Comparison of ENCODE assay signal across 8 mouse cellular contexts in the genomic region with DNA sequence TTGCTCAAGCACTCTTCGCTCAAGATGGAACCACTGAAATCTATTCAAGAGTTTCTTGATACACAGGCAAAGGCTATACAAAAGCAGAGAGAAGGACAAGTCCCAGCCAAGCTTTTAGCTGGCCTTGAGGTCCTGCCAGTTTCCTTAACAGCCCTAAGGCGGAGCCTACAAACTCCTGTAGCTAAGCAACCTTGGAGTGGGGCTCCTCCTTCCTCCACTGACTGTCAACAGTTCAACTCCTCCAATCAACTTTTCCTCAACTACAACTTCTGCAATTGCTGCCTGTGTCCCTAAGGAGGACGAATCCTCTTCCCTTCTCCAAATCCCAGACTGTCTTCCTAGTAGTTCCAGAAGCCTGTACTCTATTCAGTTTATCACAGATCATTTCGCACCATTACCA. TPM values are rescaled to one million over a fixed set of nuclear protein-coding genes. Genes with fewer than 3 reads are reported as not detected.
DNase-seq lines count a peak whose midpoint lies in the region; ATAC-seq and TF ChIP-seq lines count a peak whose summit lies in the region.

No protein-coding gene starts in this region.

- H3K4me1 ChIP-seq in forebrain, embryonic 11.5 days (replicated peaks; ENCODE audit: control insufficient read depth, insufficient read depth, low read length) = peaks cover 4% of the 10 kb centered on the region
- peaks cover 11% of the 10 kb centered on the region for H3K4me1 ChIP-seq in limb, embryonic 10.5 days
- peaks cover 8% of the 10 kb centered on the region for H3K4me1 ChIP-seq in testis, adult 2 months (ENCODE audit: control insufficient read depth, insufficient read depth, low read length)

- H3K36me3 ChIP-seq in forebrain, embryonic 11.5 days (ENCODE audit: control insufficient read depth, insufficient read depth, low read length) = no peaks in the 10 kb centered on the region
- H3K36me3 ChIP-seq in limb, embryonic 10.5 days = peaks cover 8% of the 10 kb centered on the region; the same call in 1 of the 2 replicates
- no peaks in the 10 kb centered on the region for H3K36me3 ChIP-seq in testis, adult 2 months (ENCODE audit: control insufficient read depth, insufficient read depth, low read length)

- no peaks in the 10 kb centered on the region for H3K9me3 ChIP-seq in forebrain, embryonic 11.5 days (ENCODE audit: control insufficient read depth, low read length)
- no peaks in the 10 kb centered on the region for H3K9me3 ChIP-seq in limb, embryonic 10.5 days (replicated peaks)

- WGBS in forebrain, embryonic 11.5 days = 60% methylated on average over 4 of the region's 4 CpGs
- WGBS in limb, embryonic 10.5 days = 50% methylated on average over 4 of the region's 4 CpGs

- DNase-seq in left cerebral cortex, adult 2 months (ENCODE audit: extremely low spot score in 1 of 2, low spot score in 2 of 2) = peak in 1 of 2 experiments; percentile 35
- DNase-seq in left cerebral cortex, adult 18-20 months (ENCODE audit: low spot score in 2 of 2) = no peak
- peak; percentile 80 to 91 for DNase-seq in adrenal gland, adult (ENCODE audit: inconsistent age in 2 of 2, low spot score in 1 of 2)
- DNase-seq in forebrain, embryonic 11.5 days (ENCODE audit: low spot score) = no peak
- peak; percentile 50 to 55 for DNase-seq in heart, postnatal 36 days
- DNase-seq in limb, embryonic 10.5 days (ENCODE audit: low spot score) = no peak

- no peak for ATAC-seq in forebrain, embryonic 11.5 days (replicated peaks; ENCODE audit: low FRiP score)
- ATAC-seq in megakaryocyte-erythroid progenitor cell, adult 5-6 weeks (replicated peaks; ENCODE audit: low FRiP score, low TSS enrichment, poor library complexity, severe bottlenecking) = peak; percentile 79

- H3K4me2 ChIP-seq in forebrain, embryonic 11.5 days (ENCODE audit: low read depth, low read length, severe bottlenecking) = peak overlapping the region; percentile 82

- H3K9ac ChIP-seq in forebrain, embryonic 11.5 days (ENCODE audit: low read length) = peak overlapping the region; percentile 85

- no peaks in the 10 kb centered on the region for H3K27me3 ChIP-seq in forebrain, embryonic 11.5 days (ENCODE audit: control insufficient read depth, insufficient read depth, low read length)
- H3K27me3 ChIP-seq in limb, embryonic 10.5 days (ENCODE audit: low read depth, poor library complexity, severe bottlenecking) = no peaks in the 10 kb centered on the region
- H3K27me3 ChIP-seq in testis, adult 2 months (ENCODE audit: control insufficient read depth, insufficient read depth, low read length) = no peaks in the 10 kb centered on the region

- peak overlapping the region; percentile 90; the same call in 1 of the 2 replicates for H3K27ac ChIP-seq in left cerebral cortex, adult 2 months
- H3K27ac ChIP-seq in forebrain, embryonic 11.5 days (ENCODE audit: low read depth, low read length) = no peak overlapping the region
- H3K27ac ChIP-seq in limb, embryonic 10.5 days = no peak overlapping the region
- peak overlapping the region; percentile 86 for H3K27ac ChIP-seq in testis, adult 2 months (ENCODE audit: control insufficient read depth, insufficient read depth, low read depth, low read length)

- peak overlapping the region; percentile 80 for H3K4me3 ChIP-seq in left cerebral cortex, adult 2 months
- peak overlapping the region; percentile 82 for H3K4me3 ChIP-seq in forebrain, embryonic 11.5 days (ENCODE audit: low read depth, low read length)
- H3K4me3 ChIP-seq in limb, embryonic 10.5 days = peak overlapping the region; percentile 93
- H3K4me3 ChIP-seq in testis, adult 2 months (ENCODE audit: control insufficient read depth, low read depth, low read length) = peak overlapping the region; percentile 97

- TF ChIP-seq CTCF in left cerebral cortex, adult 2 months (IDR thresholded peaks at IDR 0.05) = no peak
- no peak for TF ChIP-seq CTCF in testis, adult 2 months (IDR thresholded peaks at IDR 0.05; ENCODE audit: control insufficient read depth, insufficient read depth, insufficient replicate concordance, low read depth, low read length)

- intact Hi-C loops in left cerebral cortex, adult 2 months (cut with DNase I) = no loop called here
- intact Hi-C loops in heart, postnatal 36 days (cut with DNase I) = no loop called here

- no peak for TF ChIP-seq POLR2A in testis, adult 2 months (IDR thresholded peaks at IDR 0.05; ENCODE audit: control insufficient read depth, low read depth, low read length)

RNA-seq across cellular contexts. Expression of gene Tbcel, which starts 36.4 kb away (rescaled TPM):
- 10 to 100 TPM; 48.6 to 48.9 TPM for total RNA-seq in left cerebral cortex, adult 2 months (2021)
- 10 to 100 TPM; 46.3 to 48.9 TPM for total RNA-seq in left cerebral cortex, adult 18-20 months (2021)
- 5.5 and 5.8 TPM in 2 replicates for polyA plus RNA-seq in forebrain, embryonic 11.5 days (2014; fragmentation: Nextera tagmentation; extraction: Ambion mirVana)
- total RNA-seq in heart, postnatal 36 days (2021) = 10 to 100 TPM; 20.4 to 20.6 TPM
- polyA plus RNA-seq in limb, embryonic 10.5 days (2016; fragmentation: Nextera tagmentation; extraction: Ambion mirVana) = 3.1 and 4.0 TPM in 2 replicates
- 18.1 and 19.8 TPM in 2 replicates for total RNA-seq in megakaryocyte-erythroid progenitor cell, adult 5-6 weeks (2014; fragmentation: Nextera tagmentation)
- total RNA-seq in megakaryocyte-erythroid progenitor cell, adult 5-6 weeks (2017) = 17.8 and 18.0 TPM in 2 replicates
- 29.9 and 34.0 TPM in 2 replicates for polyA plus RNA-seq in testis, adult 2 months (2012; rRNA removed)

Comparison
In these comparisons a context has a peak if more than half of its experiments do, and no peak if none do; other contexts are left out.
1. DNase-seq: peak in adrenal gland, adult (2 of 2) and heart, postnatal 36 days (2 of 2); none in left cerebral cortex, adult 18-20 months (0 of 2), forebrain, embryonic 11.5 days (single experiment) and limb, embryonic 10.5 days (single experiment).
2. H3K27ac ChIP-seq: peak in left cerebral cortex, adult 2 months (single experiment) and testis, adult 2 months (single experiment); none in forebrain, embryonic 11.5 days (single experiment) and limb, embryonic 10.5 days (single experiment).
3. Peak in every context shown above with its lines, with median percentiles within 50 percentile points of each other: H3K4me3 ChIP-seq.